Mouse (Mus musculus) frontal cortex, postnatal 25 days (tissue): ENCODE measurements at regions not wholly inside any gene's neighbourhood (a gene's known extent, or its start where the extent isn't known, plus 50 kb on each side); places are given as distances from the start of the nearest gene placed in this dataset.

Experiments
- DNase-seq, 2 experiments: peaks; one replicate each; pipeline ENCODE4 v3.0.0; 2022; ENCODE audit warnings: low spot score in 2 of 2

- DNase-seq = no peak
These were observed 59.9 kb upstream of the Oxgr1 start for GRCm38 (mm10) chr14:120102010-120102748.

GRCm38 (mm10) chr14:120102749-120103142 lies 60.5 kb upstream of the Oxgr1 start:
- no peak for DNase-seq

GRCm38 (mm10) chr14:120109846-120110245 lies 67.6 kb upstream of the Oxgr1 start:
- DNase-seq = no peak

- no peak for DNase-seq
These were observed 71.1 kb upstream of the Oxgr1 start for GRCm38 (mm10) chr14:120113316-120113715.

- no peak for DNase-seq
These were observed 76.3 kb upstream of the Oxgr1 start for GRCm38 (mm10) chr14:120118582-120118981.

- no peak for DNase-seq
These were observed 76.9 kb upstream of the Oxgr1 start for GRCm38 (mm10) chr14:120119094-120119501.

- DNase-seq = no peak
These were observed 77.3 kb upstream of the Oxgr1 start for GRCm38 (mm10) chr14:120119506-120119905.

GRCm38 (mm10) chr14:120120261-120120660 lies 78.0 kb upstream of the Oxgr1 start:
- no peak for DNase-seq

- no peak for DNase-seq
These were observed 83.1 kb upstream of the Oxgr1 start for GRCm38 (mm10) chr14:120125315-120125714.

GRCm38 (mm10) chr14:120127481-120127880 lies 85.2 kb upstream of the Oxgr1 start:
- no peak for DNase-seq

- no peak for DNase-seq
These were observed 92.2 kb upstream of the Oxgr1 start for GRCm38 (mm10) chr14:120134346-120135008.

- no peak for DNase-seq
These were observed 93.0 kb upstream of the Oxgr1 start for GRCm38 (mm10) chr14:120135198-120135597.

- DNase-seq = peak in 1 of 2 experiments; percentile 45
These were observed 94.5 kb upstream of the Oxgr1 start for GRCm38 (mm10) chr14:120136736-120137135.

- DNase-seq = peak; percentile 86 to 92
These were observed 95.5 kb upstream of the Oxgr1 start for GRCm38 (mm10) chr14:120137680-120138136.

GRCm38 (mm10) chr14:120138546-120138945 lies 96.3 kb upstream of the Oxgr1 start:
- DNase-seq = no peak

GRCm38 (mm10) chr14:120139256-120139655 lies 97.0 kb upstream of the Oxgr1 start:
- no peak for DNase-seq

GRCm38 (mm10) chr14:120139671-120140071 lies 97.4 kb upstream of the Oxgr1 start:
- no peak for DNase-seq

GRCm38 (mm10) chr14:120140211-120140610 lies 98.0 kb upstream of the Oxgr1 start:
- no peak for DNase-seq

- no peak for DNase-seq
These were observed 98.8 kb upstream of the Oxgr1 start for GRCm38 (mm10) chr14:120140791-120141747.

GRCm38 (mm10) chr14:120142281-120142680 lies 100.0 kb upstream of the Oxgr1 start:
- DNase-seq = no peak

GRCm38 (mm10) chr14:120144451-120144850 lies 102.2 kb upstream of the Oxgr1 start:
- DNase-seq = no peak

GRCm38 (mm10) chr14:120146312-120146711 lies 104.1 kb upstream of the Oxgr1 start:
- no peak for DNase-seq
